In genomic region chr10:108952182-108952581, GRCm38 (mm10) we compare ENCODE assay signal across 23 mouse cellular contexts. TPM values are rescaled to one million over a fixed set of nuclear protein-coding genes. Genes with fewer than 3 reads are reported as not detected.
DNase-seq lines count a peak whose midpoint lies in the region; ATAC-seq lines count a peak whose summit lies in the region.
"Had no signal": no experiment of that assay in that cellular context is flagged by ENCODE, and none has a peak within 500 bp of the region (broad histone marks: within the 10 kb centered on the region; RNA-seq: fewer than 3 reads in every experiment).

No protein-coding gene starts in this region.

- 76% methylated on average over 8 of the region's 8 CpGs for WGBS in midbrain, embryonic 14.5 days
- WGBS in midbrain, embryonic 13.5 days: 86% methylated on average over 8 of the region's 8 CpGs
- WGBS in forebrain, embryonic 16.5 days: 82% methylated on average over 8 of the region's 8 CpGs

- no peak overlapping the region for H3K4me3 ChIP-seq in midbrain, embryonic 14.5 days (replicated peaks; ENCODE audit: low read depth, low read length)
- no peak overlapping the region for H3K4me3 ChIP-seq in midbrain, embryonic 13.5 days (replicated peaks)
- no peak overlapping the region for H3K4me3 ChIP-seq in forebrain, embryonic 16.5 days (replicated peaks; ENCODE audit: low read length)
- H3K4me3 ChIP-seq: forebrain, embryonic 13.5 days; heart, embryonic 12.5 days; kidney, embryonic 15.5 days; limb, embryonic 12.5 days had no signal

- peak; percentile 92 for ATAC-seq in cerebellum, adult (ENCODE audit: insufficient number of reproducible peaks, low FRiP score, low TSS enrichment)
- ATAC-seq in midbrain, embryonic 14.5 days (ENCODE audit: low FRiP score, low TSS enrichment): no peak
- no peak for ATAC-seq in midbrain, embryonic 13.5 days
- ATAC-seq in forebrain, embryonic 16.5 days: no peak
- ATAC-seq: activated CD4-positive, CD25-positive, alpha-beta regulatory T cell, adult 4 months; forebrain, embryonic 13.5 days; liver, postnatal 0 days; lung, postnatal 0 days had no signal

- H3K27ac ChIP-seq in midbrain, embryonic 14.5 days (replicated peaks; ENCODE audit: low read depth, low read length): no peak overlapping the region; the same call in 1 of the 2 replicates
- no peak overlapping the region; the same call in 1 of the 2 replicates for H3K27ac ChIP-seq in midbrain, embryonic 13.5 days
- H3K27ac ChIP-seq in forebrain, embryonic 16.5 days (ENCODE audit: low read length): no peak overlapping the region
- H3K27ac ChIP-seq: forebrain, embryonic 13.5 days; kidney, embryonic 15.5 days; limb, embryonic 12.5 days; macrophage had no signal

- DNase-seq in cerebellum, postnatal 4 days (ENCODE audit: low spot score in 2 of 2): no peak
- peak; percentile 15 for DNase-seq in midbrain, embryonic 14.5 days
- peak; percentile 56 for DNase-seq in cerebellum, adult 8-10 months
- DNase-seq in cerebellum, postnatal 36 days: peak; percentile 59
- no peak for DNase-seq in thymus, postnatal 25 days
- DNase-seq: adrenal gland, adult 8-10 months; gastrocnemius, postnatal 25 days; heart, adult 18-20 months; heart, postnatal 10 days; kidney, adult 11 months; kidney, postnatal 4 days; liver, postnatal 0 days had no signal

- H3K4me2 ChIP-seq in midbrain, embryonic 14.5 days (ENCODE audit: low read length): no peak overlapping the region
- H3K4me2 ChIP-seq in midbrain, embryonic 13.5 days (replicated peaks): no peak overlapping the region
- H3K4me2 ChIP-seq in forebrain, embryonic 16.5 days (ENCODE audit: low read length): no peak overlapping the region
- H3K4me2 ChIP-seq: forebrain, embryonic 13.5 days; heart, embryonic 12.5 days; kidney, embryonic 15.5 days; limb, embryonic 12.5 days; liver, embryonic 11.5 days had no signal

- no peaks in the 10 kb centered on the region for H3K36me3 ChIP-seq in midbrain, embryonic 14.5 days (ENCODE audit: control insufficient read depth, insufficient read depth, low read length)
- peaks cover 3% of the 10 kb centered on the region; the same call in 1 of the 2 replicates for H3K36me3 ChIP-seq in midbrain, embryonic 13.5 days
- H3K36me3 ChIP-seq in forebrain, embryonic 16.5 days (ENCODE audit: control insufficient read depth, insufficient read depth): no peaks in the 10 kb centered on the region
- H3K36me3 ChIP-seq: heart, embryonic 12.5 days; kidney, embryonic 15.5 days; limb, embryonic 12.5 days had no signal

- H3K4me1 ChIP-seq in midbrain, embryonic 14.5 days (ENCODE audit: control insufficient read depth, insufficient read depth, low read length): 0 out of 2 replicates have a peak, but pooled peaks cover 5% of the 10 kb centered on the region
- H3K4me1 ChIP-seq in midbrain, embryonic 13.5 days (replicated peaks): no peaks in the 10 kb centered on the region
- H3K4me1 ChIP-seq in forebrain, embryonic 16.5 days (replicated peaks; ENCODE audit: control insufficient read depth, insufficient read depth, low read length): no peaks in the 10 kb centered on the region
- H3K4me1 ChIP-seq: forebrain, embryonic 13.5 days; heart, embryonic 12.5 days; kidney, embryonic 15.5 days; limb, embryonic 12.5 days had no signal

- no peaks in the 10 kb centered on the region for H3K27me3 ChIP-seq in midbrain, embryonic 14.5 days (ENCODE audit: control insufficient read depth, insufficient read depth, low read length)
- no peaks in the 10 kb centered on the region for H3K27me3 ChIP-seq in midbrain, embryonic 13.5 days
- H3K27me3 ChIP-seq in forebrain, embryonic 16.5 days (replicated peaks; ENCODE audit: control insufficient read depth, insufficient read depth, low read length): no peaks in the 10 kb centered on the region
- H3K27me3 ChIP-seq: forebrain, embryonic 13.5 days; heart, embryonic 12.5 days; kidney, embryonic 15.5 days; limb, embryonic 12.5 days had no signal

- no peak overlapping the region for H3K9ac ChIP-seq in midbrain, embryonic 14.5 days (replicated peaks; ENCODE audit: low read length)
- no peak overlapping the region for H3K9ac ChIP-seq in midbrain, embryonic 13.5 days (replicated peaks)
- no peak overlapping the region for H3K9ac ChIP-seq in forebrain, embryonic 16.5 days (replicated peaks; ENCODE audit: low read depth, low read length)
- H3K9ac ChIP-seq: forebrain, embryonic 13.5 days; heart, embryonic 12.5 days; kidney, embryonic 15.5 days; limb, embryonic 12.5 days; liver, postnatal 0 days had no signal

- no peaks in the 10 kb centered on the region for H3K9me3 ChIP-seq in midbrain, embryonic 14.5 days (ENCODE audit: control insufficient read depth, low read length)
- no peaks in the 10 kb centered on the region for H3K9me3 ChIP-seq in midbrain, embryonic 13.5 days
- H3K9me3 ChIP-seq in forebrain, embryonic 16.5 days (ENCODE audit: control insufficient read depth, low read length): no peaks in the 10 kb centered on the region
- H3K9me3 ChIP-seq: forebrain, embryonic 13.5 days; heart, embryonic 12.5 days; kidney, embryonic 15.5 days; limb, embryonic 12.5 days had no signal

RNA-seq across cellular contexts. Expression of gene Syt1, which starts 58.6 kb away (rescaled TPM):
- 103 and 106 TPM in 2 replicates for polyA plus RNA-seq in midbrain, embryonic 14.5 days (2014; fragmentation: Nextera tagmentation; extraction: Ambion mirVana)
- polyA plus RNA-seq in midbrain, embryonic 13.5 days (2015; fragmentation: Nextera tagmentation; extraction: Ambion mirVana): 66.3 and 77.2 TPM in 2 replicates
- 91.7 and 109 TPM in 2 replicates for polyA plus RNA-seq in forebrain, embryonic 16.5 days (2015; fragmentation: Nextera tagmentation; extraction: Ambion mirVana)
- polyA plus RNA-seq: macrophage had no signal

Comparison
In these comparisons a context has a peak if more than half of its experiments do, and no peak if none do; other contexts are left out.
1. DNase-seq: peak in midbrain, embryonic 14.5 days (single experiment), cerebellum, adult 8-10 months (single experiment) and cerebellum, postnatal 36 days (2 of 2); none in cerebellum, postnatal 4 days (0 of 2) and thymus, postnatal 25 days (single experiment).